Mouse (Mus musculus): Measurements from ENCODE around the gene Rnf224.

GRCm38 (mm10) chr2:25261870-25262269 lies 25.3 kb upstream of the Rnf224 start:
- TF ChIP-seq CTCF (conservative IDR thresholded peaks at IDR 0.05; ENCODE audit: low read length) (no peak), NANOG (IDR thresholded peaks at IDR 0.05; ENCODE audit: borderline replicate concordance, low read length) (no peak)

Data from E14TG2a.4 (cell line).